Mouse (Mus musculus) cerebellum, adult 2 months (tissue): Measurements from ENCODE around the gene Acan. TPM values are rescaled to one million over a fixed set of nuclear protein-coding genes. Genes with fewer than 3 reads are reported as not detected.

Experiments used
- DNase-seq, 2 experiments: peaks; one replicate each; pipeline ENCODE4 v3.0.0; 2021
- H3K27ac ChIP-seq: fragments of 200-500 bp; 2 replicates; pipeline ENCODE4 v1.5.1; 2012; ENCODE audit warnings: low read length, control low read depth, inconsistent platforms; ENCODE audit not compliant: insufficient read depth
- H3K27me3 ChIP-seq: fragments of 200-500 bp; 2 replicates; pipeline ENCODE4 v1.6.1; 2012; ENCODE audit warnings: inconsistent platforms, mild to moderate bottlenecking, low read length, moderate library complexity; ENCODE audit not compliant: control insufficient read depth, insufficient read depth
- H3K4me1 ChIP-seq: fragments of 200-500 bp; 2 replicates; pipeline ENCODE4 v1.6.1; 2011; ENCODE audit warnings: low read length; ENCODE audit not compliant: control insufficient read depth, insufficient read depth
- H3K4me3 ChIP-seq: fragments of 200-500 bp; replicated peaks from 2 replicates; pipeline ENCODE3; 2011; ENCODE audit warnings: mild to moderate bottlenecking, low read depth, low read length, control low read depth; ENCODE audit not compliant: insufficient read depth
- CTCF ChIP-seq: fragments of 200-500 bp; IDR thresholded peaks from 2 replicates; pipeline ENCODE4 v1.5.1; 2011; ENCODE audit warnings: low read depth, mild to moderate bottlenecking, control low read depth, low read length, moderate library complexity, borderline replicate concordance; ENCODE audit not compliant: insufficient read depth
- POLR2A ChIP-seq: fragments of 200-500 bp; IDR thresholded peaks from 2 replicates; pipeline ENCODE4 v1.6.1; 2011; ENCODE audit warnings: low read length, control low read depth, borderline replicate concordance; ENCODE audit not compliant: insufficient read depth
- WGBS: fragments of 180-500 bp; shearing (Covaris S2); methylation state at CpG from one replicate; pipeline ENCODE4 v1.1.7; 2018; 5-methylcytosine and 5-hydroxymethylcytosine counted together
- polyA plus RNA-seq: library from polyadenylated mRNA; depleted of rRNA; stranded (reverse); fragments of >200 nt; gene quantifications from 2 replicates; pipeline ENCODE4 v1.2.3, GENCODE M21; 2012

Acan gene
- polyA plus RNA-seq, 1 experiment = 5.6 TPM

DNA sequence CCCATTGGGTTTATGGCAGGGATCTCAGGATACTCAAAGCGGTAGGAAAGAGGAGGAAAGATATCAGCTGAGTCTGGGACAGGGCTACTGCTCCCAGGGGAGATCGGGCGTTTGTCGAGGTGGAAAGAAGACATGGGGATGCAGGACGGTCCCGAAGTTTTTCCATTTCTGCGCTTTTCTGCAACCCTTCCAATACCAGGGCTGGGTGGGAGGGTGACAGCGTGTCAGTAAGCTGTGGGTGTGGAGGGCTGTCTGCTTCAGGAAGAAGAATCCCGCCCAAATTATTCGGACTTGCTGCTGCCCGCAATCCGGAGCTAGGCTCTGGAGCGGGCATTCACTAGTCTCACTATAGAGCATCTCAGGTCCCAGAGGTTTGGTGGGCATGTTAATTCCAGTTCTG, 828 bp downstream of the Acan start:
- H3K27ac ChIP-seq = no peak overlapping the region
- no peaks in the 10 kb centered on the region for H3K4me1 ChIP-seq
- DNase-seq = no peak
- TF ChIP-seq CTCF = no peak
- no peak for TF ChIP-seq POLR2A
- WGBS = 13% methylated on average over 13 of the region's 13 CpGs
- no peaks in the 10 kb centered on the region; the same call in 1 of the 2 replicates for H3K27me3 ChIP-seq
- H3K4me3 ChIP-seq = no peak overlapping the region

DNA sequence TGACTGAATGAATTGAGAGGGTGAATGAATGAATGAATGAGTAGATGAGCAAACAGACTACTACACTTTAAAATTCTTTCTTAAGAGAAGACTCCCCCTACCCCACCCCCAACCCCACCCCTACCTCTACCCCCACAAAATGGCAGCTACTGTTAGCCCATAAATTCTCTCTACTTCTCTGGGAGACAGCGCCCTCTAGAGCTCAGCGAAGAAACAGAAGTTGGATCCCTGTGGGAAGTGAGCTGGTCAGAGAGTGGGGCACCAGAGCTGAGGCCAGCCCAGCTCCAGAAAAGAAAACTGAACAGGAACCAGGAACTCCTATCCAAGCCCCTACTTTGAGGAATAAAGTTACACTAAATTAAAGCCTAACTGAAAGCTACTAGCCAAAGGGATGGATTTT, 5.3 kb downstream of the Acan start:
- Histone ChIP-seq H3K4me3 (no peak overlapping the region), H3K27me3 (no peaks in the 10 kb centered on the region), H3K4me1 (no peaks in the 10 kb centered on the region), H3K27ac (no peak overlapping the region)
- no peak for TF ChIP-seq POLR2A
- DNase-seq = no peak
- 23% methylated on average over 2 of the region's 2 CpGs for WGBS

DNA sequence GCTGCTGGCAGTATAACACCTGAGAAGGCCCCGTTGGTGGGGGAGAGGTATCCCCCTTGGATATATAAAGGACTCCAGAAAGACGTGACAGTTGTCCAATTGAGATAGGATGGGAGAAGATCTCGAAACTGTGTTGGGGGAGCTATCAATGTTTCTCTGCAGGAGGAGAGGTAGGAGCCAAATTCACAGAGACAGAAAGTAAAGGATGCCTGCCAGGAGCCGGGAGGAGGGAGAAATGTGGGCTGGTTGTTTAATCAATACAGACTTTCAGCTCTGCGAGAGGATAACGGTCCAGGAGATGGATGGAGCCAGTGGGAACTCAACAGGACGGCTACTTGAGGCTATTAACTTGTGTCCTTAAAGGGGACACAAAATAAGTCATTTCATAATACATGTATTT, 14.2 kb downstream of the Acan start:
- no peaks in the 10 kb centered on the region; the same call in 1 of the 2 replicates for H3K27me3 ChIP-seq
- no peak overlapping the region for H3K27ac ChIP-seq
- no peaks in the 10 kb centered on the region for H3K4me1 ChIP-seq
- TF ChIP-seq POLR2A (no peak), CTCF (no peak)
- WGBS = 15% methylated on average over 7 of the region's 7 CpGs
- no peak overlapping the region for H3K4me3 ChIP-seq
- no peak for DNase-seq

- no peaks in the 10 kb centered on the region; the same call in 1 of the 2 replicates for H3K27me3 ChIP-seq
- 36% methylated on average over 4 of the region's 4 CpGs for WGBS
- H3K27ac ChIP-seq = no peak overlapping the region
- no peak overlapping the region for H3K4me3 ChIP-seq
- DNase-seq = no peak
- H3K4me1 ChIP-seq = no peaks in the 10 kb centered on the region
- TF ChIP-seq POLR2A = no peak
- no peak for TF ChIP-seq CTCF
These were observed 14.9 kb downstream of the Acan start for GRCm38 (mm10) chr7:79068231-79068630.

DNA sequence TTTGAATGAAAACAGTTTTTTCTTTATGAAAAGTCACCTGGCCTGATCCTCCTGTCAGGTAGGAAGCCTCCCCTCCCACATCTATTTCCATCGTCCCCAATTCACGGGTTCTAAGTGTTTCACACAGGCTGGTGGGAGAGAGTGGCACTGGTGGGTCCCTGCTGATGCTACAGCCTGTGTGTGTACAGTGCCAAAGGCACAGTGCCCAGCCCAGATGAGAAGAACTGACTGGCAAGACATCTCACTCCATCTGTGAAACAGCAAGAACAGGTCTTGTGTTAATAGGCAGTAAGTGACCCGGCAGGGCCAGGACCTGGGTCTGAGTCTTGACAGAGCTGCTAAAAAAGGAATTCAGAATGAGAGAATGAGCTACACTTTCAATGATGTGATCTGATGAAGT, 25.9 kb downstream of the Acan start:
- Histone ChIP-seq H3K27ac (no peak overlapping the region), H3K4me3 (no peak overlapping the region), H3K4me1 (peaks cover 5% of the 10 kb centered on the region; the same call in 1 of the 2 replicates), H3K27me3 (no peaks in the 10 kb centered on the region; the same call in 1 of the 2 replicates)
- no peak for TF ChIP-seq CTCF
- DNase-seq = peak in 1 of 2 experiments; percentile 15
- WGBS = 10% methylated on average over 3 of the region's 3 CpGs

DNA sequence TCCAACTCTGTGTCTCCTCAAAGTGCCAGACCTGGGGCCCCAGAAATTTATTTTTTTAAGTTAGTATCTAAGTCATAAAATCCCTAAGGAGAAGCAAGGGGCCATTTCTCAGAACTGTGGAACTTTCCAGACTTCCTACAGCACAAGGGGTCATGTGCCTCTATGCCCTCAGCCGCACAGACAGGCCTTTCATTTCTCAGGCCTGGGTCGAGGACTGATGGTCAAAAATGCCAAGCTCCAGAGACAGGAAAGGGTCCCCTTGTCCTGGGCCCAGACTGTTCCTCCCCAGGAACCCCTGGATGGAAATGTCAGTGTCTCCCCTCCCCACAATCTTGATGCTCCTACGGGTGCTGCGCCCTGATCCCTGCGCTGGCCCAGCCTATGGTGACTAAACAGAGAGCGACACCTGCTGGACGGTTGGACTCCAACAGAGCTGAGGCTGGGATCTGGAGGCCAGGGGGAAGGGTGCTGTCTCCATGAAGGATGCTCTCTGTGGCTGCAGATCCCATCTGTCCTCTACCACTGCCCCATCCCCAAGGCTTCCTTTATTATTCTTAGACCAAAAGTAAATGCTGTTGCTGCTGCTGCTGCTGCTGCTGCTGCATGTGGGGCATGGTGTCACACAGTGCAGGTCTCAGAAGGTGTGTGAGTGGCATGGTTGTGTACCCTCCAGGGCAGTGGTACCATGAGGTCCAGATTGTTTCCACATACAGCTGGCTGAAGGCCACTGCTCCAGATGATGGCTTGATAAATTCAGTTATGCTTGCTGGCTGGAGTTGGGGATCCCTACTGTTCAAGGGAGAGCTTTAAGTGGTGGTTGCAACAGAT, 27.5 kb downstream of the Acan start:
- peak; percentile 75 for TF ChIP-seq CTCF
- no peak for TF ChIP-seq POLR2A
- Histone ChIP-seq H3K27me3 (no peaks in the 10 kb centered on the region; the same call in 1 of the 2 replicates), H3K27ac (no peak overlapping the region), H3K4me1 (peaks cover 5% of the 10 kb centered on the region; the same call in 1 of the 2 replicates), H3K4me3 (no peak overlapping the region)
- peak; percentile 21 to 43 for DNase-seq
- WGBS = 33% methylated on average over 7 of the region's 7 CpGs

DNA sequence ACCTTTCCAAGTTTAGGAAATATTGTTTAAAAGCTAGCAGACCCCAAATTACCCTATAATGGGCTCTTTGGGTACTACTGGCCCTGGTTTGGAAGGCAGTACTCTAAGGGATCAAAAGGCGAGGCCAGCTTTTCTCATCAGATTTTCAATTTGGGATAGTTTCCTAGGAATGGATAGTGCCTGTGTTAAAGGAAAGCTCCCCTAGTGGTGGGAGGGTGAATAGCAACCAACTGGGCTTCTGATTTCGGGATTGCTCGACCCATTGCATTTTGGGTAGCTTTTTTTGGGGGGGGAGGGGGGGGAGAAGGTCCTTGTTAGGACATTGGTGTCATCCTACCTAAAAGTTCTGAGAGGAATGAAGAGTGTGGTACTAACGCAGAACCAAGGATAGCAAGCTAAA, 35.8 kb downstream of the Acan start:
- no peak overlapping the region for H3K27ac ChIP-seq
- peak; percentile 14 to 26 for DNase-seq
- TF ChIP-seq CTCF = no peak
- no peak for TF ChIP-seq POLR2A
- WGBS = 75% methylated on average over 4 of the region's 4 CpGs
- H3K27me3 ChIP-seq = no peaks in the 10 kb centered on the region
- no peaks in the 10 kb centered on the region for H3K4me1 ChIP-seq
- no peak overlapping the region for H3K4me3 ChIP-seq

DNA sequence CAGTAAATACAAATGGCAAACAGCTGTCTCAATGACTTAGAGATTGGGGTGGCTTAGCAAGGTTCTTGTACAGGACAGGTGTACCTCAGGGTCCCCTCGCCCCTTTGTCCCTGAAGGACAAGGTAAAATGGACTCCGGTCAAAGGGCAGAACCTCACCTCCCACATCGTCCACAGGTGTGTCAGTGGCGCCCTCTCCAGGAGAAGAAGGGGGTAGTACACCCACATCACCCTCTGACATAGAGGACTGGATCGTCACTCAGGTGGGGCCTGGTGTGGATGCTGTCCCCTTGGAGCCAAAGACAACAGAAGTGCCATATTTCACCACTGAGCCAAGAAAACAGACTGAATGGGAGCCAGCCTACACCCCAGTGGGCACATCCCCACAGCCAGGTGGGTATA, 43.2 kb downstream of the Acan start:
- Histone ChIP-seq H3K27ac (no peak overlapping the region), H3K4me1 (no peaks in the 10 kb centered on the region), H3K27me3 (no peaks in the 10 kb centered on the region; the same call in 1 of the 2 replicates), H3K4me3 (no peak overlapping the region)
- WGBS = 74% methylated on average over 5 of the region's 5 CpGs
- TF ChIP-seq POLR2A (no peak), CTCF (no peak)
- no peak for DNase-seq
